Mouse (Mus musculus) bone marrow, adult 2 months (tissue): ENCODE data around the gene Sgk1.

Experiments used
- CTCF ChIP-seq: fragments of 200-500 bp; IDR thresholded peaks from 2 replicates; pipeline ENCODE4 v1.5.1; 2011; ENCODE audit warnings: low read length, control low read depth; ENCODE audit not compliant: control insufficient read depth, insufficient read depth
- POLR2A ChIP-seq: fragments of 200-500 bp; IDR thresholded peaks from 2 replicates; pipeline ENCODE4 v1.6.1; 2011; ENCODE audit warnings: low read depth, mild to moderate bottlenecking, control low read depth, low read length, borderline replicate concordance; ENCODE audit not compliant: control insufficient read depth

DNA sequence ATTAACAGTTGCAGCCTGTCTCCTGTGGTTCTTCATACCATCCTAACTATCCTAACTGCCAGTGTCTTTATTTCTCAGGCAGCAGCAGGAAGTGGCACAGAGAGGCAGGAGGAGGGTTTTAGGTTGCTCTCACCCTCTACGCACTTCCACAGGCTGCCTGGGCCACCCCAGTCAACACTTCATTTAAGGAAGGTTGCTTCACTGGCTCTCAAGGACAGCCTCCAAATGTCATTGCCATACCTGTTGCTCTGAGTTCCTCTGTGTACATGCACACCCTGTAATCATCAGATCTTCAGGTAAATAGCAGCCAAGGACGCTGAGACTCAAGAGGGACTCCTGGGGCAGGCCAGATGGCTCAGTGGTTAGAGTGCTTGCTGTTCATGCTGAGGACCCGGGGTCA, 31.7 kb upstream of the Sgk1 start:
- TF ChIP-seq CTCF (no peak), POLR2A (no peak)
